Mouse (Mus musculus): ENCODE data around the gene Slc39a11. TPM values are rescaled to one million over a fixed set of nuclear protein-coding genes. Genes with fewer than 3 reads are reported as not detected.

Slc39a11 gene
- total and polyA plus RNA-seq, 3 experiments, result 43.2 to 54.4 (median 51.0) TPM

GRCm38 (mm10) chr11:113389637-113390036 lies 260.2 kb downstream of the Slc39a11 start:
- in situ Hi-C loops (cut with MboI; ENCODE audit: low pct_ligation_motif_present, low pct_unique_long_range_greater_than_20kb, low sequenced_read_pairs), result no loop called here
- Histone ChIP-seq H3K27ac (ENCODE audit: insufficient read depth, low read depth) (no peak overlapping the region), H3K4me1 (ENCODE audit: control insufficient read depth in 1 of 2, insufficient read depth in 2 of 2) (peaks cover 0 to 16% of the 10 kb centered on the region in 2 experiments; a peak in 2 of 4 replicates), H3K4me2 (ENCODE audit: insufficient read depth, low read depth, poor library complexity, severe bottlenecking) (no peak overlapping the region), H3K9ac (ENCODE audit: insufficient read depth, low read depth) (no peak overlapping the region), H3K4me3 (replicated peaks in 1 of 3; ENCODE audit: low read depth in 2 of 3, low read length in 2 of 3, poor library complexity in 1 of 3) (no peak overlapping the region), H3K36me3 (replicated peaks in 1 of 2; ENCODE audit: control insufficient read depth in 1 of 2, insufficient read depth in 1 of 2, low read length in 1 of 2) (peaks cover 0 to 40% of the 10 kb centered on the region in 2 experiments), H3K79me2 (replicated peaks; ENCODE audit: control insufficient read depth, extremely low read depth, insufficient read depth, poor library complexity, severe bottlenecking) (no peaks in the 10 kb centered on the region), H3K9me3 (replicated peaks; ENCODE audit: low read length) (no peaks in the 10 kb centered on the region), H3K27me3 (replicated peaks) (no peaks in the 10 kb centered on the region)
- dilution Hi-C loops (cut with MboI; ENCODE audit: extremely low pct_ligation_motif_present, extremely low pct_unique_long_range_greater_than_20kb, low sequenced_read_pairs), result no loop called here
- TF ChIP-seq NELFE (IDR thresholded peaks at IDR 0.05; ENCODE audit: low read depth, low read length) (no peak), KAT2A (IDR thresholded peaks at IDR 0.05; ENCODE audit: insufficient replicate concordance, low read length) (no peak), ZMIZ1 (IDR thresholded peaks at IDR 0.05; ENCODE audit: low read depth, low read length) (no peak), USF1 (IDR thresholded peaks at IDR 0.05; ENCODE audit: low read depth, low read length) (no peak), SMC3 (IDR thresholded peaks at IDR 0.05; ENCODE audit: low read depth, low read length) (no peak), CHD2 (IDR thresholded peaks at IDR 0.05; ENCODE audit: low read length) (no peak), IRF4 (IDR thresholded peaks at IDR 0.05; ENCODE audit: low read depth, low read length) (no peak), MYC (IDR thresholded peaks at IDR 0.05; ENCODE audit: low read depth, low read length) (no peak), MAX (IDR thresholded peaks at IDR 0.05; ENCODE audit: low read length) (no peak), NRF1 (IDR thresholded peaks at IDR 0.05; ENCODE audit: low read depth, low read length) (no peak), EP300 (IDR thresholded peaks at IDR 0.05; ENCODE audit: low read length) (no peak), MAZ (IDR thresholded peaks at IDR 0.05; ENCODE audit: low read depth, low read length) (no peak)
- DNase-seq (ENCODE audit: extremely low read depth), result no peak

DNA sequence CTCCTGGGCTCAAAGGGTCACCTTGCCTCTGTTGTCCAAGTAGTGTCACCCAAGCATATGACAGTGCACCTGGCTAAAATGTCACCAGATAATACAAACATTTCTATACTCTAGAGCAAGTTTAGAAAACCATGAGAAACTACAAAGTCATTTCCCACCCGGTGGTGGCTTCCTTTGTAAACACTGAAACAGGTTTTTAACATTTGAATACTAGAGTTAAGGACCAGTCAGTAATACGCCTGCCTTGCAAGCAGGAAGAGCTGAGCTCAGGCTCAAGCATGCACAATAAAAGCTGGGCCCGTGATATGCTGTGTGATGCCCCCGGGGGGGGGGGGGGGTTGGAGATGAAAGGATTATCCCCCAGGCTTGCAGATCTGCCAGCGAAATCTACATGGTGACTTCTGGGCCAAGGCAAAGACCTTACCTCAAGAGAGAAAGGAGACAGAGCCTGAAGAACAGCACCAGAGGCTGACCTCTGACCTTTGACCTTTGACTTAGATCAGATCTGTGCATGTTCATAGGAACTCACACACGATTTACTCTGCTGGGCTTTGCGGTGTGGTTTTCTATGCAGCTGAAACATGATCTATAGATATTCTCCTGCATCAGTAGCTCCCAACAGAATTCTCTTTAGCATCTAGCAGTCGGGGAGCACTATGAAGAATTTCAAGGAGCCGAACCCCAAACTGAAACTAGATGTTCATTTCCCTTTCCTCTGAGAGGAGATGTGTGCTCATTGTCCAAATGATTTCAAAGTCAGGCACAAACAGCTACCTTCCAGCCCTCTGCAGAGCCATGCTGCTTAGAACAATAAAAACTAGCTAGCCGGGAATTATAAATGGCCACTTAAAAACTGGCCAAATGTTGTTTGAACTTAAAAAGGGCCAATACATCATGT lies 267.0 kb downstream of the Slc39a11 start:
- H3K9ac ChIP-seq (ENCODE audit: insufficient read depth, low read depth), result no peak overlapping the region
- TF ChIP-seq E2F4 (IDR thresholded peaks at IDR 0.05; ENCODE audit: insufficient replicate concordance, low read depth, low read length) (no peak), PAX5 (IDR thresholded peaks at IDR 0.05; ENCODE audit: low read length) (no peak), CHD2 (IDR thresholded peaks at IDR 0.05; ENCODE audit: low read length) (no peak), JUND (conservative IDR thresholded peaks at IDR 0.05; ENCODE audit: low read depth, low read length) (no peak), MAFK (IDR thresholded peaks at IDR 0.05; ENCODE audit: insufficient replicate concordance, low read length) (no peak), SIN3A (IDR thresholded peaks at IDR 0.05; ENCODE audit: low read length) (no peak), NRF1 (IDR thresholded peaks at IDR 0.05; ENCODE audit: low read depth, low read length) (no peak), ELF1 (IDR thresholded peaks at IDR 0.05; ENCODE audit: low read depth, low read length) (no peak), POLR2AphosphoS2 (IDR thresholded peaks at IDR 0.05; ENCODE audit: low read depth, low read length) (no peak), RCOR1 (conservative IDR thresholded peaks at IDR 0.05; ENCODE audit: low read depth, low read length) (no peak), JUN (IDR thresholded peaks at IDR 0.05; ENCODE audit: insufficient read depth, low read depth, low read length) (no peak), MYC (IDR thresholded peaks at IDR 0.05; ENCODE audit: low read depth, low read length) (no peak), MEF2A (IDR thresholded peaks at IDR 0.05; ENCODE audit: borderline replicate concordance, low read depth, low read length) (no peak), USF1 (IDR thresholded peaks at IDR 0.05; ENCODE audit: low read depth, low read length) (no peak)
- no peak overlapping the region for H3K4me3 ChIP-seq (replicated peaks in 1 of 3; ENCODE audit: low read depth in 2 of 3, low read length in 2 of 3, poor library complexity in 1 of 3)
- no peak for DNase-seq (ENCODE audit: extremely low read depth)
- in situ Hi-C loops (cut with MboI; ENCODE audit: low pct_ligation_motif_present, low pct_unique_long_range_greater_than_20kb, low sequenced_read_pairs), result no loop called here
- no peaks in the 10 kb centered on the region for H3K9me3 ChIP-seq (replicated peaks; ENCODE audit: low read length)
- H3K79me2 ChIP-seq (replicated peaks; ENCODE audit: control insufficient read depth, extremely low read depth, insufficient read depth, poor library complexity, severe bottlenecking), result no peaks in the 10 kb centered on the region
- H3K27me3 ChIP-seq (replicated peaks), result no peaks in the 10 kb centered on the region
- H3K4me1 ChIP-seq (ENCODE audit: control insufficient read depth in 1 of 2, insufficient read depth in 2 of 2), result peaks cover 0 to 31% of the 10 kb centered on the region in 2 experiments; a peak in 2 of 4 replicates
- dilution Hi-C loops (cut with MboI; ENCODE audit: extremely low pct_ligation_motif_present, extremely low pct_unique_long_range_greater_than_20kb, low sequenced_read_pairs), result no loop called here
- H3K4me2 ChIP-seq (ENCODE audit: insufficient read depth, low read depth, poor library complexity, severe bottlenecking), result no peak overlapping the region
- H3K27ac ChIP-seq (ENCODE audit: insufficient read depth, low read depth), result no peak overlapping the region
- H3K36me3 ChIP-seq (replicated peaks in 1 of 2; ENCODE audit: control insufficient read depth in 1 of 2, insufficient read depth in 1 of 2, low read length in 1 of 2), result peaks cover 2 to 23% of the 10 kb centered on the region in 2 experiments

Measured in CH12.LX (cell line).